Mouse (Mus musculus) embryo, embryonic 10.5 days (tissue): Measurements from ENCODE around the gene Mcts2.
A peak's percentile ranks its signal among the peaks of the same experiment; 100 is the strongest.

Experiments used
- DNase-seq: peaks from one replicate; pipeline ENCODE4 v3.0.0-alpha.2; 2015; ENCODE audit warnings: low spot score

Gene Mcts2

DNA sequence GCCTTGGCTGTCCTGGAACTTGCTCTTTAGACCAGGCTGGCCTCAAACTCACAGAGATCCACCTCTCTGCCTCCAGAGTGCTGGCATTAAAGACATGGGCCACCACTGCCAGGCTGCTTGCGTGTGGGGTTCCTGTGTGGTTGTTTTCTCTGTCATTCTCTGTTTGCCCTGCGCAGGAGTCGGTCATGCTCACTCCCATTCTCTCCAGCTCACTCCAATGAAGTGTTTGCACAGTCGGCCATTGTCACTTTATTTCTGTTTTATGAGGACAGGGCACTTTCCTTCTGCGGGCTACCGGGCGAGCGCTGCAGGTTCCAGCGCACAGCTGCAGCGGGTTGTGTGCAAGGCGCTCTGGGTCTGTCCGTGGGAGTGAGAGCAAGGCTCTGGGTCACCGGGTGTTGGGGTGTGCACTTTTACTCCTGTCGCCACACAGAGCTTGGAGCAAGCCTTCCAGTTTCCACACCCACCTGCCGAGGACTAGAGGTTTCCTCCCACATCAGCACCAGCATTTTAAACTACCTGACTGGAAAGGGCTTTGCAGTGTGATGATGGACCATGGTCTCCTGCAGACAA is 38.4 kb downstream of the Mcts2 start:
- no peak for DNase-seq

DNA sequence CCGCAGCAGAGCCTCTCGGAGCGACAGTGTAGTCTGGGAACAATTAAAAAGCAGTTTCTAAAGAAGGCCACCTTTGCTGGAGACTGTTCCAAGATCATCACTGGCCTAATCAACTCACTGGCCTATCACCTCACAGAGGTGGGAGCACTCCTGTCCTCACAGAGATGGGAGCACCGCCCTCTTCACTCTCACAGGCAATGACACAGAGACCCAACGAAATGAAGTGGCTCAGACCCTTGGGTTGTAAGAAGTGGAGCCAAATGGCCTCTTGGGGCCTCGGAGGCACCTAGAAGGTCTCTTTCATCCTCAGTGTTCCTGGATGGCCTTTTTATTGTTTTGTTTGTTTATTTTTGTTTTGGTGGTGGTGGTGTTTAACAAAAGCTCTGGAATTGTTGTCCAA is 39.4 kb downstream of the Mcts2 start:
- DNase-seq = no peak

DNA sequence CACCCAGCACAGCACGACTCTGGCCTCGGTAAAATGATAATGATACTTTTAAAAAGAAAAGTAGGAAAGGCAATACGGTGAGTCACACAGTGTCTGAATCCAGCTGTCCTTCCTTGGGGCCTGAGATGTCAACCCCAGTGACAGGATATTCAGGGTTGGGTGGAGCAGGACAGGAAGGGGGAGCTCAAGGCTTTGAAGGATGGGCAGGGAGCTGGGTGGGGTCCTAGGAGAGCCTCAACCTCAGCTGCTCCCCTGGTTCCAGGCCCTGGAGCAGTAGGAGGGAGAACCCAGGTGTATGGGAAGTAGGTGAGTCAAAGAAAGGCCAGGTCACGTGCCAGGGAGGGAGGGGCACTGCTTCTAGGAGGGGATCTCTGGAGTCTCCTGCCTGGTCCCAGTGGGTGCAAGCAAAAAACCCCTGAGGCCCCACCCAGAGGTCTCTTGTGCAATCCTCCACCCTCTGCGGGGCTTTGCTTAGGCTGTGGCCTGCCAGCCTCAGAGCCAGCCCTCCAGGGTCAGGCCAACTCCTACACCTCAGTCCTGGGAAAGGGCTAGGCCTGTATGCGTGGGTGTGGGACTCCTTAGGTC is 40.0 kb downstream of the Mcts2 start:
- DNase-seq = no peak

DNA sequence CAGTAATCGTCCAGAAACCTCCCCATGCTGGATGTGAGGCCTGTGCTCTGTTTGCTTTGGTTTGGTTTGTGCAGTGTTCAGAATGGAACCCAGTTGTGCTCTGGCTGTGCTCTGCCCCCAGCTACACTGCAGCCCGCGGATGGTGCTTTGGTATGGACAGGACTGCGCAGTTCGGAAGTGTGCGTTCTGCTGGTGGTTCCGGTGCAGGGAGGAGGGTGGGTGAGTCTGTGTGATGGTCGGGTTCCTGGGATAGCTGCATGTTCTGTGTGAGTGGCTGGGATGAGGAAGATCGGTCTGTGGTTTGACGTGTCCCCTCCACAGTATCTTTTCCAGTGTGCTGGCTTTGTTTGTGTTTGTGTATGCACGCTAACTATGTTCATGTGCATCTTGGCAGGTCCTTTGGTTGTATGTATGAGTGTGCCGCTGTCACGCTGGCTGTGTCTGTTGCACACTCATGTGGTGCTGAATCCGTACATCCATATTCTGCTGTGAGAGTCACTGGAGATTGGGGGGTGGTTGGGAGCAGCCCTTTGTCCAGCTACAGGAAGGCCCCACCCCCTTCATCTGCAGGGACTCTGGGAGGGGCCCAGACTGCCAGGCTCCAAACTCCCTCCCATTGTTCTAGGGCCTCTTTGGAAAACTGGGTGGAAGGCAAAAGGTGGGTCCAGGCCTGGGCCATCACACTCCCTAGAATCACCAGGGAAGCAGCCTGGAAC is 41.1 kb downstream of the Mcts2 start:
- no peak for DNase-seq

DNA sequence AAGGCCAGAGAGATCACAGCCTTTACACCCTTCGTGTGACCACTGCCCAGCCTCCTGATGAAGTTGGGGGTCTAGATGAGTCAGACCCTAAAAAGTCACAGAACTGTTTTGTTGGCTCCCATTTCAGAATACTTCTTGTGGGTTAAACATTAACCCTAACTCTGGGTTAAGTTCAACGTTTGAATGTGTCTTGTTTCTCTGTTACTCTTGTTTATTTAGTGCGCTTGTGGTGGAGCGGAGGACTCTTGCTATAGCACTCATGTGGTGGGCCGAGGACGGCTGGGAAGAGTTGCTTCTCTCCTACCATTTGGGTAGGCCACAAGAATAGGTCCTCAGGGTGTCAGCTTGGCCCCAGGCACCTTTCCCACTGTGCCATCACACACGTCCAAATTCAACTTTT is 41.8 kb downstream of the Mcts2 start:
- DNase-seq = no peak

DNA sequence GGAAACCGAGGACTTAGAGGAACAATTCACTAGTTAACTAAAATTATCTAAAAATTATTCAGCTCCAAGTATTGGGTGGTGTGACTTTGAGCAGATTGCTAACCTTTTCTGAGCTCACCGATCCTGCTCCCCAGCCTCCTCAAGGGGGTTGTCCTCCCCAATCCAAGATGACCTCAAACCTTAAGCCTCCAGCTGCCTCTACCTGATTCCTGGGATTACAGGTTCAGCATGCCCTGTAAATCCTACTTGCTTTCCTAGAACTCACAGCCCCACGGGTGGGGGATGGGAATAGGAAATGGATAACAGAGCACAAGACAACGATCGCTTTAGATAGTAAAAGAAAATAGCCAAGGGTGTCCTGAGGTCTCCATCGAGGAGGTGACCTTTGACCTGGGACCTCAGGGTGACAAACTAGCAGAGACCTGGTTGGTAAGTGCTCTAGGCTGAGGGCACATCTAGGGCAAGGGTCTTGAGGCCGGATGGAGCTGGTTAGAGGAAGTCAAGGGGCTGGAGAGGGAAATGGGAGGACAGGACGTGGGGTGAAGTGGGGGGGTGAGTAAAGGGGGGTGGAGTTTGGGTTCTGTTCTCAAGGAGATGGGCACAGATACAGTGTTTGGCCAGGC is 42.3 kb downstream of the Mcts2 start:
- no peak for DNase-seq

DNA sequence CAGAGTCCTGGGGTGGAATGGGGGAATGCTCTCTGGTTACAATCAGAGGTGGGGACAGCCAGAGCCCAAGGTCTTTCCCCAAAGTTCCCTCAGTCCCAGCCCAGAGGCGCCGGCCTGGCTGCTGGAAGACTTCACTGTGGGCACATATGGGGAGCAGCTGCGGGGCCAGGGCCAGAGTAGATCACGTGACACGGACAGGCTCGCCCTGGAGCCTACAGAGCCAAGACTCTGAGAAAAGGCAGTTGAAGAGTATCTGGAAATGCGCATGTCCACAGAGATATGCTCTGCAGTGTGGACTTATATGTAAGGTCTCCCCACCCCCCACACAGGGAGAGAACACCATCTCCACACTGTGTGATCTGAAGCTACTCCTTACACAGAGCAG is 42.8 kb downstream of the Mcts2 start:
- DNase-seq = peak; percentile 85

DNA sequence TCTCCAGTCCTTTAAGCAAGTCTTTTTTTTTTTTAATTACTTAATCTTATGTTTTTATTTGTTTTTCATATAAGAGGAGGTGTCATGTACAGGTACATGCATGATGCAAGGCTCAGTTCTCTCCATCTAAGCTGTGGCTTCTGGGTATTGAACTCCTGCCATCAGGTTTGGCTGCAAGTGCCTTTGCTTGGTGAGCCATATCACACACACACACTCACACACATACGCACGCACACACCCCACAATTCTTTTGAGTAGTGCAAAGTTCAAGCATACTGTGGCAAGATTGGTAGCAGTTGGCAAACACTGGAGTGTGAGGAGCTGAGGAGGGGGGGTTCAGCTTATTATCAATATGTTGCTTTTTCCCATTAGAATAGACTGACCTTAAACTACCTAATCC is 46.4 kb downstream of the Mcts2 start:
- DNase-seq = no peak

DNA sequence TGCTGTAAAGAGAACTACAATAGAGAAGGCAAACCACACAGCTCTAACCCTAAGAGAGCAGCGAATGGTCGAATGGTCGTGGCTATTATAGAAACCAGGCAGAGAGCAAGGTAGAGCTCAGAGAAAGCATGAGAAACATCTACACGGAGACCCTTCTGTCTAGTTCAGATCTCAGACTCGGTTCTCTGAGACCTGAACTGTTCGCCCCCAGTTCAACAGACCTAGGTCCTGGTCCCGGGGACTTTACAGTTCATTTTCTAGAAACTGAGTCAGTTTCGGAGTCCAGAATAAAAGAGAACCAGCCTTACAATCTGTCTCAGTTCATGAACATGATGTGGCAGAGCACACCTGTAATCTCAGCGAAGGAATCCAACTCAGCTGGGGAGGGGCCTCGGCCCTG is 47.7 kb downstream of the Mcts2 start:
- no peak for DNase-seq

DNA sequence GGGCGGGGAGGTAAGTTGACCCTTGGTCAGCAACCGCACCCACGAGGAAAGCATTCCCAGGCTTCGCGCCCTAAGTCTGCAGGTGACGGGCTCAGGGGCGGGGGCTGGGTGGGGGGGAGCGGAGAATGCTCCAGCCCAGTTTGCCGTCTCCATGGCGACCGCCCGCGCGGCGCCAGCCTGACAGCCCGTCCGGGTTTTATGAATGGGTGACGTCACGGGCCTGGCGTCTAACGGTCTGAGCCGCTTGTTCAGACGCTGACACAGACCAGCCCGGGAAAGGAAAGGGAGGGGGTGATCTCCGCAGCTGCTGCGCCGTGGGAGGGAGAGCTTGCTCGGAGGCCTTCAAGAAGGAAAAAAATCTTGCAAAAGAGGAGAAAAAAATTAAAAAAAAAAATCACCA is 48.1 kb downstream of the Mcts2 start:
- DNase-seq = peak; percentile 99

DNA sequence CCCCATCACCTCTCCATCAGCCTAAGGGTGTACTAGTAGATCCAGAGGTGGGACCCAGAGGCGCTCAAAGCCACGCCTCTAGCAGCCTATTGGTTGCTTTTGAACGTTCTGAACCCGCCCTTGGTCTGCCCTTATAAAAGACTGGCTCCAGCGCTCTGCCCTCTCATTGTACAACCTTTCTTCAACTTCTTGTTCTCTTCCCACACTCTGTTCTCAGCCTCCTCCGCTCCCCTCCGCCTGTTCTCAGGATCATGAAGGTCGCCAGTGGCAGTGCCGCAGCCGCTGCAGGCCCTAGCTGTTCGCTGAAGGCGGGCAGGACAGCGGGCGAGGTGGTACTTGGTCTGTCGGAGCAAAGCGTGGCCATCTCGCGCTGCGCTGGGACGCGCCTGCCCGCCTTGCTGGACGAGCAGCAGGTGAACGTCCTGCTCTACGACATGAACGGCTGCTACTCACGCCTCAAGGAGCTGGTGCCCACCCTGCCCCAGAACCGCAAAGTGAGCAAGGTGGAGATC is 49.3 kb downstream of the Mcts2 start, which contains the start of gene Id1:
TSS of gene Id1 (plus strand) at position 162 of the 512 bp plus-strand sequence.
- peak; percentile 99 for DNase-seq

DNA sequence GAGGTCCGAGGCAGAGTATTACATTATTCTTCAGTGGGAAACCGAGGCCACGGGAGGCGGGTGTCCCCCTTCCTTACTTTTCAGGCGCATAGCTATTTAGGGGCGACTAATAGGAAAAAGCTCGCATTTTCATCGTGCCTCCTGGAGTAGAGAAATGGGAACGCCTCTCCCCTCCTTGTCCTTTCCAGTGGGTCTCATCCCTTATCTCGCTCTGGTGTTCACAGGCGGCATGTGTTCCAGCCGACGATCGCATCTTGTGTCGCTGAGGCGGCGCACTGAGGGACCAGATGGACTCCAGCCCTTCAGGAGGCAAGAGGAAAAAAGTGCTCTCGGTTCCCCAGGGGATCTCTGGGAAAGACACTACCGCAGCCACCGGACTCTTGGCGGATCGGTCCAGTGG is 49.9 kb downstream of the Mcts2 start:
- peak; percentile 68 for DNase-seq
